Mouse (Mus musculus): Measurements from ENCODE around the gene Fhl3. TPM values are rescaled to one million over a fixed set of nuclear protein-coding genes. Genes with fewer than 3 reads are reported as not detected.

Gene Fhl3
- polyA plus RNA-seq, 1 experiment: 114 TPM

DNA sequence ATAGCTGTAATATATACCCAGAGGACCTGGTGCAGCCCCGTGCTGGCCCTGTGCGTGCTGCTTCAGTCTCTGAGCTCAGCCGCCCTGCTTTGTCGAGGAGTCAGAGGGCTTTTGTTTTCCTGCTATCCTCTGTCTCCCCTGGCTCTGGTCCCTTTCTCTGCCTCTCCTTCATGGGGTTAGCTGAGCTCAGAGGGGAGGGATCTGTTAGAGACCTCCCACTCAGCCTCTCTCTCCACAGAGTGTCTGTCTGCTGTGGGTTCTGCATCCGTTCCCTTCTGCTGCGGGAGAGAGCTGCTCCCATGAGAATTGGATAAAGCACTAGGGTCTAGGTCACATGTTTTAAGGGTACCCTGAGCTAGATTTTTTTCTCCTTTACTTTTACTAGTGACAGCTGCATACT lies 25.6 kb downstream of the Fhl3 start:
- no peak for TF ChIP-seq CTCF (IDR thresholded peaks at IDR 0.05; ENCODE audit: control insufficient read depth, insufficient read depth, low read length)
- no peak for TF ChIP-seq POLR2A (IDR thresholded peaks at IDR 0.05; ENCODE audit: borderline replicate concordance, control insufficient read depth, low read depth, low read length)
- H3K27ac ChIP-seq (ENCODE audit: control insufficient read depth, insufficient read depth, low read depth, low read length, poor library complexity): no peak overlapping the region
- no peaks in the 10 kb centered on the region for H3K4me1 ChIP-seq (ENCODE audit: control insufficient read depth, insufficient read depth, low read length)
- no peak overlapping the region for H3K4me3 ChIP-seq (replicated peaks; ENCODE audit: control insufficient read depth, low read depth, low read length)
- 93% methylated on average over 6 of the region's 6 CpGs for WGBS

- no peak overlapping the region for H3K27ac ChIP-seq (ENCODE audit: control insufficient read depth, insufficient read depth, low read depth, low read length, poor library complexity)
- 79% methylated on average over 2 of the region's 2 CpGs for WGBS
- TF ChIP-seq CTCF (IDR thresholded peaks at IDR 0.05; ENCODE audit: control insufficient read depth, insufficient read depth, low read length): no peak
- TF ChIP-seq POLR2A (IDR thresholded peaks at IDR 0.05; ENCODE audit: borderline replicate concordance, control insufficient read depth, low read depth, low read length): no peak
- H3K4me1 ChIP-seq (ENCODE audit: control insufficient read depth, insufficient read depth, low read length): no peaks in the 10 kb centered on the region
- no peak overlapping the region for H3K4me3 ChIP-seq (replicated peaks; ENCODE audit: control insufficient read depth, low read depth, low read length)
Measured at GRCm38 (mm10) chr4:124736952-124737351, 36.5 kb downstream of the Fhl3 start.

DNA sequence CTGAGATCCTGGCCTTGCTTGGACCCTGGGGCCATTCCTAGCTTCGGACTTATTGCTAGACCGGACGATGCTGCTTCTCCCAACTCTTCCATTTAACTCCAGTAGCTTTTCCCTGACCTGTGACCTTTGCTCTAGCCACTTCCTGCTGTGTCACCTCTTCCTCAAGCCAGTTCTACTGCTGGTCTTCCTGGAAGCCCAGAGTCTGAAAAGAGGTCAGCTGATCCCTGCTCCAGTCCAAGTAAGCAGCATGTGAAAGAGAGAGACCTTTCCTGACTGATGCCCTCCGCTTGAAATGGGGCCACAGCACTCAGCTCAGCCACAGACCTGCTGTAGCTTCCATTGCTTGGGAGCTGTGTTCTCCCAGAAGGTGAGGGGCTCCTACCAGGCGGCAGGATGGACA lies 37.0 kb downstream of the Fhl3 start:
- no peak overlapping the region for H3K27ac ChIP-seq (ENCODE audit: control insufficient read depth, insufficient read depth, low read depth, low read length, poor library complexity)
- H3K4me1 ChIP-seq (ENCODE audit: control insufficient read depth, insufficient read depth, low read length): no peaks in the 10 kb centered on the region
- H3K4me3 ChIP-seq (replicated peaks; ENCODE audit: control insufficient read depth, low read depth, low read length): no peak overlapping the region
- 74% methylated on average over 5 of the region's 5 CpGs for WGBS
- TF ChIP-seq POLR2A (IDR thresholded peaks at IDR 0.05; ENCODE audit: borderline replicate concordance, control insufficient read depth, low read depth, low read length) (no peak), CTCF (IDR thresholded peaks at IDR 0.05; ENCODE audit: control insufficient read depth, insufficient read depth, low read length) (no peak)

GRCm38 (mm10) chr4:124738013-124738412 lies 37.5 kb downstream of the Fhl3 start:
- Histone ChIP-seq H3K4me3 (replicated peaks; ENCODE audit: control insufficient read depth, low read depth, low read length) (no peak overlapping the region), H3K27ac (ENCODE audit: control insufficient read depth, insufficient read depth, low read depth, low read length, poor library complexity) (no peak overlapping the region), H3K4me1 (ENCODE audit: control insufficient read depth, insufficient read depth, low read length) (no peaks in the 10 kb centered on the region)
- 36% methylated on average over 4 of the region's 4 CpGs for WGBS
- no peak for TF ChIP-seq POLR2A (IDR thresholded peaks at IDR 0.05; ENCODE audit: borderline replicate concordance, control insufficient read depth, low read depth, low read length)
- no peak for TF ChIP-seq CTCF (IDR thresholded peaks at IDR 0.05; ENCODE audit: control insufficient read depth, insufficient read depth, low read length)

- Histone ChIP-seq H3K4me3 (replicated peaks; ENCODE audit: control insufficient read depth, low read depth, low read length) (no peak overlapping the region), H3K27ac (ENCODE audit: control insufficient read depth, insufficient read depth, low read depth, low read length, poor library complexity) (no peak overlapping the region), H3K4me1 (ENCODE audit: control insufficient read depth, insufficient read depth, low read length) (no peaks in the 10 kb centered on the region)
- TF ChIP-seq CTCF (IDR thresholded peaks at IDR 0.05; ENCODE audit: control insufficient read depth, insufficient read depth, low read length): no peak
- no peak for TF ChIP-seq POLR2A (IDR thresholded peaks at IDR 0.05; ENCODE audit: borderline replicate concordance, control insufficient read depth, low read depth, low read length)
- 67% methylated on average over 1 of the region's 1 CpGs for WGBS
Measured at GRCm38 (mm10) chr4:124738783-124739182, 38.3 kb downstream of the Fhl3 start.

- no peaks in the 10 kb centered on the region for H3K4me1 ChIP-seq (ENCODE audit: control insufficient read depth, insufficient read depth, low read length)
- H3K27ac ChIP-seq (ENCODE audit: control insufficient read depth, insufficient read depth, low read depth, low read length, poor library complexity): no peak within 1 kb of the TSS
- 5% methylated on average over 25 of the region's 25 CpGs for WGBS
- peak within 1 kb of the TSS; percentile 86 for H3K4me3 ChIP-seq (replicated peaks; ENCODE audit: control insufficient read depth, low read depth, low read length)
- TF ChIP-seq POLR2A (IDR thresholded peaks at IDR 0.05; ENCODE audit: borderline replicate concordance, control insufficient read depth, low read depth, low read length) (peak; percentile 56; the same call in 1 of the 2 replicates), CTCF (IDR thresholded peaks at IDR 0.05; ENCODE audit: control insufficient read depth, insufficient read depth, low read length) (no peak)
Measured at GRCm38 (mm10) chr4:124741376-124742343, 41.2 kb downstream of the Fhl3 start, which contains the start of gene Inpp5b. Gene Inpp5b (plus strand): TSS chr4:124741850.

GRCm38 (mm10) chr4:124742839-124743238 lies 42.3 kb downstream of the Fhl3 start:
- H3K27ac ChIP-seq (ENCODE audit: control insufficient read depth, insufficient read depth, low read depth, low read length, poor library complexity): no peak overlapping the region
- no peak overlapping the region for H3K4me3 ChIP-seq (replicated peaks; ENCODE audit: control insufficient read depth, low read depth, low read length)
- WGBS: 92% methylated on average over 11 of the region's 11 CpGs

DNA sequence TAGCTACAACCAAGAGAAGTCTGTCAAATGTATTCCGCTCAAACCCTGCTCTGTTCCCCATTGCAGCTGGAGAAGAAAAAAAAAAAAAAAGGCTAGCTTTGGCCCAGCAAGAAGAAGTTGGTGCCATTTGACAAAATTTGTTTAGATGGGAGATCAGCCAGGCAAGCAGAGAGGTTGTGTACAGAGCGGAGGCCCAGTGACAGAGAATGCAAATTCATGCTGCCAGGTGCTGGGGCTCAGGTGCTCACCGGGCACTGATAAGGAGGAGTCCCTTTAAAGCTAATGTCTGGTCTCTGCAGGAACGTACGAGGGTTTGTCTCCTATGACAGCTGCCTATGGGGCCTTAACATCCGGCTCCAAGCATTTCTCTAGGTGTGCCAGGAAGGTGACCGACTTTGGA lies 46.1 kb downstream of the Fhl3 start:
- no peaks in the 10 kb centered on the region for H3K4me1 ChIP-seq (ENCODE audit: control insufficient read depth, insufficient read depth, low read length)
- WGBS: 86% methylated on average over 7 of the region's 7 CpGs
- no peak overlapping the region for H3K4me3 ChIP-seq (replicated peaks; ENCODE audit: control insufficient read depth, low read depth, low read length)
- no peak for TF ChIP-seq POLR2A (IDR thresholded peaks at IDR 0.05; ENCODE audit: borderline replicate concordance, control insufficient read depth, low read depth, low read length)
- TF ChIP-seq CTCF (IDR thresholded peaks at IDR 0.05; ENCODE audit: control insufficient read depth, insufficient read depth, low read length): no peak
- no peak overlapping the region for H3K27ac ChIP-seq (ENCODE audit: control insufficient read depth, insufficient read depth, low read depth, low read length, poor library complexity)

More at GRCm38 (mm10) chr4:124742839-124743238, 42.3 kb downstream of the Fhl3 start:
- no peak for TF ChIP-seq CTCF (IDR thresholded peaks at IDR 0.05; ENCODE audit: control insufficient read depth, insufficient read depth, low read length)
- no peak for TF ChIP-seq POLR2A (IDR thresholded peaks at IDR 0.05; ENCODE audit: borderline replicate concordance, control insufficient read depth, low read depth, low read length)
- no peaks in the 10 kb centered on the region for H3K4me1 ChIP-seq (ENCODE audit: control insufficient read depth, insufficient read depth, low read length)

Measured in bone marrow, adult 2 months (tissue).